Mouse (Mus musculus): Measurements from ENCODE around the gene Tmem97. TPM values are rescaled to one million over a fixed set of nuclear protein-coding genes. Genes with fewer than 3 reads are reported as not detected.
"Not testable (repeated sequence)": the region's sequence is repeated elsewhere in the genome, so short reads cannot be mapped to it uniquely, and the experiment has no call there.

Tmem97 gene
- polyA plus RNA-seq, 1 experiment: 27.6 TPM

- H3K4me1 ChIP-seq (ENCODE audit: control insufficient read depth, insufficient read depth, low read length): peaks cover 10% of the 10 kb centered on the region
- WGBS: under 1% methylated on average over 52 of the region's 52 CpGs
- TF ChIP-seq CTCF (IDR thresholded peaks at IDR 0.05; ENCODE audit: insufficient read depth, low read length) (no peak), POLR2A (IDR thresholded peaks at IDR 0.05; ENCODE audit: borderline replicate concordance, extremely low read depth, low read depth, low read length) (peak; percentile 95)
- peak; percentile 96 for DNase-seq
- peak within 1 kb of the TSS; percentile 98 for H3K4me3 ChIP-seq (replicated peaks; ENCODE audit: extremely low read depth, low read depth, low read length)
Measured at GRCm38 (mm10) chr11:78536080-78536689, 14.4 kb downstream of the Tmem97 start, which contains the start of the genes Tnfaip1 and Ift20. Gene Tnfaip1, minus strand, starts transcription at chr11:78536332. Gene Ift20, plus strand, starts transcription at chr11:78536361.

GRCm38 (mm10) chr11:78535376-78536079, 15.0 kb downstream of the Tmem97 start:
- H3K4me3 ChIP-seq (replicated peaks; ENCODE audit: extremely low read depth, low read depth, low read length): peak overlapping the region; percentile 98
- peak; percentile 52 for DNase-seq
- 2% methylated on average over 23 of the region's 23 CpGs for WGBS
- no peak for TF ChIP-seq CTCF (IDR thresholded peaks at IDR 0.05; ENCODE audit: insufficient read depth, low read length)
- TF ChIP-seq POLR2A (IDR thresholded peaks at IDR 0.05; ENCODE audit: borderline replicate concordance, extremely low read depth, low read depth, low read length): no peak
- H3K4me1 ChIP-seq (ENCODE audit: control insufficient read depth, insufficient read depth, low read length): peaks cover 15% of the 10 kb centered on the region

- DNase-seq: no peak
- WGBS: 53% methylated on average over 4 of the region's 4 CpGs
- no peak overlapping the region for H3K4me3 ChIP-seq (replicated peaks; ENCODE audit: extremely low read depth, low read depth, low read length)
- H3K4me1 ChIP-seq (ENCODE audit: control insufficient read depth, insufficient read depth, low read length): peaks cover 21% of the 10 kb centered on the region
- TF ChIP-seq CTCF (IDR thresholded peaks at IDR 0.05; ENCODE audit: insufficient read depth, low read length) (no peak), POLR2A (IDR thresholded peaks at IDR 0.05; ENCODE audit: borderline replicate concordance, extremely low read depth, low read depth, low read length) (no peak)
Measured at GRCm38 (mm10) chr11:78534516-78534915, 16.1 kb downstream of the Tmem97 start.

- WGBS: 69% methylated on average over 10 of the region's 10 CpGs
- not testable (repeated sequence) for DNase-seq; H3K4me3 ChIP-seq (replicated peaks; ENCODE audit: extremely low read depth, low read depth, low read length)
- H3K4me1 ChIP-seq (ENCODE audit: control insufficient read depth, insufficient read depth, low read length): peaks cover 13% of the 10 kb centered on the region
Measured at GRCm38 (mm10) chr11:78531515-78531914, 19.1 kb downstream of the Tmem97 start.

GRCm38 (mm10) chr11:78531046-78531445, 19.5 kb downstream of the Tmem97 start:
- no peak for DNase-seq
- H3K4me3 ChIP-seq (replicated peaks; ENCODE audit: extremely low read depth, low read depth, low read length): no peak overlapping the region
- H3K4me1 ChIP-seq (ENCODE audit: control insufficient read depth, insufficient read depth, low read length): peaks cover 13% of the 10 kb centered on the region
- TF ChIP-seq POLR2A (IDR thresholded peaks at IDR 0.05; ENCODE audit: borderline replicate concordance, extremely low read depth, low read depth, low read length) (no peak), CTCF (IDR thresholded peaks at IDR 0.05; ENCODE audit: insufficient read depth, low read length) (no peak)
- WGBS: 31% methylated on average over 6 of the region's 6 CpGs

GRCm38 (mm10) chr11:78530001-78530400, 20.6 kb downstream of the Tmem97 start:
- TF ChIP-seq POLR2A (IDR thresholded peaks at IDR 0.05; ENCODE audit: borderline replicate concordance, extremely low read depth, low read depth, low read length) (no peak), CTCF (IDR thresholded peaks at IDR 0.05; ENCODE audit: insufficient read depth, low read length) (no peak)
- 82% methylated on average over 12 of the region's 12 CpGs for WGBS
- H3K4me1 ChIP-seq (ENCODE audit: control insufficient read depth, insufficient read depth, low read length): peaks cover 18% of the 10 kb centered on the region
- no peak overlapping the region for H3K4me3 ChIP-seq (replicated peaks; ENCODE audit: extremely low read depth, low read depth, low read length)
- no peak for DNase-seq

- TF ChIP-seq CTCF (IDR thresholded peaks at IDR 0.05; ENCODE audit: insufficient read depth, low read length): no peak
- H3K4me1 ChIP-seq (ENCODE audit: control insufficient read depth, insufficient read depth, low read length): peaks cover 18% of the 10 kb centered on the region
- WGBS: 86% methylated on average over 9 of the region's 9 CpGs
- no peak for DNase-seq
- no peak overlapping the region for H3K4me3 ChIP-seq (replicated peaks; ENCODE audit: extremely low read depth, low read depth, low read length)
Measured at GRCm38 (mm10) chr11:78528714-78529113, 21.9 kb downstream of the Tmem97 start.

GRCm38 (mm10) chr11:78524838-78525237, 25.7 kb downstream of the Tmem97 start:
- TF ChIP-seq POLR2A (IDR thresholded peaks at IDR 0.05; ENCODE audit: borderline replicate concordance, extremely low read depth, low read depth, low read length) (peak; percentile 39; the same call in 1 of the 2 replicates), CTCF (IDR thresholded peaks at IDR 0.05; ENCODE audit: insufficient read depth, low read length) (no peak)
- WGBS: 42% methylated on average over 2 of the region's 2 CpGs
- H3K4me3 ChIP-seq (replicated peaks; ENCODE audit: extremely low read depth, low read depth, low read length): no peak overlapping the region
- peaks cover 13% of the 10 kb centered on the region for H3K4me1 ChIP-seq (ENCODE audit: control insufficient read depth, insufficient read depth, low read length)
- DNase-seq: no peak

- peak; percentile 44 for DNase-seq
- Histone ChIP-seq H3K4me3 (replicated peaks; ENCODE audit: extremely low read depth, low read depth, low read length) (no peak overlapping the region), H3K4me1 (ENCODE audit: control insufficient read depth, insufficient read depth, low read length) (peaks cover 13% of the 10 kb centered on the region)
- TF ChIP-seq POLR2A (IDR thresholded peaks at IDR 0.05; ENCODE audit: borderline replicate concordance, extremely low read depth, low read depth, low read length): no peak
- TF ChIP-seq CTCF (IDR thresholded peaks at IDR 0.05; ENCODE audit: insufficient read depth, low read length): no peak
- WGBS: 50% methylated on average over 9 of the region's 9 CpGs
Measured at GRCm38 (mm10) chr11:78523241-78523955, 27.2 kb downstream of the Tmem97 start.
